Mouse (Mus musculus): ENCODE measurements around the gene Ehd1.

DNA sequence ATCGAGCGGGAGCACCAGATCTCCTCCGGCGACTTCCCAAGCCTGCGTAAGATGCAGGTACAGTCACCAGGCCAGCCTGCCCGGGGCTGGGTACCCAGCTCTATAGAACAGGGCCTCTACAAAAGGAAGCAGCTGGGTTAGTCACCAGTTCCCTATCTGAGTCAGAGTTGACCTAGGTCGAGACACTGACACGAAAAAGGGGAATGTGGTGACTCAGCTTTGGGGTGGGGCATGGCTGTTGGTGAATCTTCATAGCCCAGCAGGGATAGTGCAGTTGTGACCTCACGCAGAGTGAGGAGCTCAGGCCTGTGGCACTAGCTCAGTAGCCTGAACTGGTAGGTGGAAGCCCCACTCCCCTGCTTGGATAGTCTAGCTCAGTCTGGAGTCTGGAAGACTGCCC, 21.1 kb downstream of the Ehd1 start:
- TF ChIP-seq CTCF (IDR thresholded peaks at IDR 0.05; ENCODE audit: low read depth) (no peak), EP300 (optimal IDR thresholded peaks at IDR 0.05) (no peak)
